Mouse (Mus musculus) liver, adult (tissue): ENCODE measurements around the gene Gm5142.

Experiments used
- GATA4 ChIP-seq: IDR thresholded peaks from 2 replicates; pipeline ENCODE4 v1.6.1; 2014; ENCODE audit warnings: mild to moderate bottlenecking, low read length; ENCODE audit not compliant: insufficient replicate concordance

The Gm5142 gene

GRCm38 (mm10) chr14:59178649-59179048 lies at the start of gene Gm5142:
Gene Gm5142 (minus strand): TSS chr14:59178749.
- TF ChIP-seq GATA4, result no peak

GRCm38 (mm10) chr14:59226240-59226639 lies 47.7 kb upstream of the Gm5142 start:
- TF ChIP-seq GATA4, result no peak

DNA sequence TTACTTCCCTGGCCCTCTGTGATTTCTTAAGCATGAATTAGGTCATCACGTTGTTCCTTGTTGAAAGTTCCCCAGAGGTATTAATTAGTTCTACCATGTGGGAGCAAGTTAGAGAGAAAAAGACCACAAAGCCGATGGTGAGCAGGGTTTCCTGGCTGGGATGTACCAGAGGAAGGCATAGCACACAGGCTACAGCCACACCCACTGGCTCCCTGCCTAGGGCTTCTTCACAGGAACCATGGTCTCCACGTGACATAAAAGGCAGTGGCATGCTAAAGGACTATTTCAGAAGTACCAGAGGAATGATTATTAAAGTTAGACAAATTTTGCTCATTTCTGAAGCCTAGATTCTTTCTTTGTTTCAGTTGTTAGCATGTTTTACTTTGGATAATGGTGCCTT lies 40.7 kb upstream of the Gm5142 start:
- TF ChIP-seq GATA4, result no peak

GRCm38 (mm10) chr14:59209816-59210215 lies 31.3 kb upstream of the Gm5142 start:
- no peak for TF ChIP-seq GATA4

GRCm38 (mm10) chr14:59209003-59209402 lies 30.5 kb upstream of the Gm5142 start:
- TF ChIP-seq GATA4, result no peak

DNA sequence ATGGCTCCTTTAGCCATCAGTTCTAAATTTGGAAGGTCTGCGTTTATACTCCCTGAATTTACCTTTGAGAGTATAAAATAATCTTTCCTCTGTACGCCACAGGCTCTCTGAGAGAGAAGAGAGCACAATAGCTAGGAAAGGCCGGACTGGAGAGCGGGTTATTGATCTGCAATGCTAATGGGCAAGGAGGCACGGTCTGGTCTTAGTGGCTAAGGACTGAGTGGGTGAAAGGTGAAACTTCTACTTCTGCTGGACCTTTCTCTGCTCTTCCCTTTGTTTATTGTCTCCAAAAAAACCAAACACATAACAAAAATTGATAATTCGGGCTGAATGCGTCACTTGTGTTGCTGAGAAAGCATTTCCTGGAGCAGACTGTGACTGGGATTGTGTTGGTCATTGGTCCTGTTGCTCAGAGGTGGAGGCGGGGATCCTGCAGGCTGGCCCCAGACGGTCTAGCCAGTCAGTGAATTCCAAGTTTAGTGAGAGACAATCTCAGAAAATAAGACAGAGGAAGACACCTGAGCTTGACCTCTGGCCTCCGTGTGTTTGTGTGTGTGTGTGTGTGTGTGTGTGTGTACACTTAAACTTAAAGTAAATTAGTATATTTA lies 27.5 kb upstream of the Gm5142 start:
- no peak for TF ChIP-seq GATA4

- TF ChIP-seq GATA4, result no peak
Measured at GRCm38 (mm10) chr14:59205461-59205860, 26.9 kb upstream of the Gm5142 start.

GRCm38 (mm10) chr14:59201604-59202215 lies 23.2 kb upstream of the Gm5142 start:
- no peak for TF ChIP-seq GATA4

- peak; percentile 75 for TF ChIP-seq GATA4
Measured at GRCm38 (mm10) chr14:59200711-59201603, 22.4 kb upstream of the Gm5142 start, which contains the start of gene Rcbtb1. Gene Rcbtb1 (plus strand): TSS chr14:59201209.

- no peak for TF ChIP-seq GATA4
Measured at GRCm38 (mm10) chr14:59186121-59186520, 7.6 kb upstream of the Gm5142 start.

- no peak for TF ChIP-seq GATA4
Measured at GRCm38 (mm10) chr14:59185514-59185913, 7.0 kb upstream of the Gm5142 start.

DNA sequence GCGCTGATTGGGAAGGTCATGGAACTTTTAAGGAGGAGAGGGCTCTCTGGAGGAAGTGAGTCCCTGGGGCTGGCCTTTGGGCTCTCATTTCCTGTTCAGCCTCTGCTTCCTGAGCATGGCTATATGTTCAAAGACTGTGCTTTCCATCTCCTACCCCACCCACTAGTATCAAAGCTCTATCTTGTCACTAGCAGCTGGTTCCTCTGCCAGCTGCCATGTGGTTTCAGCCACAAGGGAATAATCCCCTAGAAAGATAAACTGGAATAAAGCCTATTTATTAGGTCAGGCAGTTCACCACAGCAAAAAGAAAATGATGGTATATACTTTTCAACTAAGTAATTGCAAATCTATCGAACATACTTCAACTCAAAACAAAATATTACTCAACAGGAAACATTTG lies 4.2 kb upstream of the Gm5142 start:
- TF ChIP-seq GATA4, result no peak

DNA sequence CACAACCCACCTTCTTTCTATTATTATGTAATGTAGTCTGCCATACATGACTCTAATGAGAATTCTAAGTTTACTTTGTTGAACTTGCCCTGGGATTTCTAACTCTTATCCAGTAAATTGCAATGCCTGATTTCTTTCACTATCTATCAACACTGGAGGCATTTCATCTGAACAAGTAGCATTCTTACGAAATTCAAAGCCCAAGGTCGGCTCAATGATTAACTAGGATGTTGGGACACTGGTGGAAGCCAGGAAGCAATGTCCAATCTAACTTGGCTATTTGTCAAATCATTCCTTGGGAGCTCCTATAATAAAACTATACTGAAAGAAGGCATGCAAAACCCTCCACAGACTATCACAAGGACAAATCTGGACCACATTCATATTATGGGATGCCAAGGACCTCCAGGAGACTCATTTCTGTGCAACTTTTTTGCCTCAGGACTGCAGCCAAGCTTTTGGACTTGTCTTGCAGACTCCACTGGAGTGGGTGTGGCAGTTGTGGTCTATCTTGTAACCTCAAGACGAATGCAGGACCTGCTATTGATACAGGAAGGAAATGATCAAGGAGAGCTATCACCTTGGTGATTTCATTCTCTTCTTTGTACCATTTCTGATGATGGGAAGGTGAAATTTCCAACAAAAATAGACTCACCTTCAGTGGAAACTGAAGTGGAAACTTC lies 21.4 kb downstream of the Gm5142 start:
- TF ChIP-seq GATA4, result no peak

DNA sequence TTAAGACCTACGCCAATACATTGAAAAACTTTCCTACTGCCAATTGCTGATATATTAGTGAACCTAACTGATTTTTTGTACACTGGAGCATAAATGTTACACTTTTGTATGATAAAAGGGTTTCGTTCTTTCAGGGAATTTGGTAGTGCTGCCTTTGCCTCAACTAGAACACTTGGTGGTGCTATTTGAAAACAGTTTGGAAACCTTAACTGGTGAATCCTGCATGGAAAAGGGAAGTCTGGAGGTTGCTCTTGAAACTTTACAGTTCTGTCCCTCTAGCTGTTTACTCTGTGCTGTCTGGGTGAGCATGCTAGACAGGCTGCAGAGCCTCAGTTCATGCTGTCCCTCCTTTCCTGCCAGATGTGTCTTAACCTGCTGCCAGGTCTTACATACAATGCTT lies 23.0 kb downstream of the Gm5142 start:
- no peak for TF ChIP-seq GATA4

- TF ChIP-seq GATA4, result no peak
Measured at GRCm38 (mm10) chr14:59142793-59143192, 35.8 kb downstream of the Gm5142 start, which contains the start of gene 1700129C05Rik. Gene 1700129C05Rik (minus strand): TSS chr14:59142893.
